Mouse (Mus musculus) neural tube, embryonic 14.5 days (tissue): ENCODE measurements at regions not wholly inside any gene's neighbourhood (a gene's known extent, or its start where the extent isn't known, plus 50 kb on each side); places are given as distances from the start of the nearest gene placed in this dataset.
A peak's percentile ranks its signal among the peaks of the same experiment; 100 is the strongest.

Experiments
- ATAC-seq: fragments of 200-750 bp; cut with Nextera tagmentation; 2 replicates; pipeline ENCODE4 v1.8.0; 2017; ENCODE audit warnings: low read depth, mild to moderate bottlenecking, moderate TSS enrichment, moderate library complexity
- H3K27ac ChIP-seq: fragments of 300-500 bp; sonication (generic); 2 replicates; pipeline ENCODE4 v1.5.1; 2014; ENCODE audit warnings: low read depth, mild to moderate bottlenecking, control low read depth, low read length, moderate library complexity, mixed read lengths
- H3K27me3 ChIP-seq: fragments of 300-500 bp; sonication (generic); 2 replicates; pipeline ENCODE4 v1.6.1; 2014; ENCODE audit warnings: low read length; ENCODE audit not compliant: control insufficient read depth, insufficient read depth
- H3K36me3 ChIP-seq: fragments of 300-500 bp; sonication (generic); 2 replicates; pipeline ENCODE4 v1.6.1; 2014; ENCODE audit warnings: low read length, mixed read lengths; ENCODE audit not compliant: control insufficient read depth, insufficient read depth
- H3K4me1 ChIP-seq: fragments of 300-500 bp; sonication (generic); 2 replicates; pipeline ENCODE4 v1.6.1; 2014; ENCODE audit warnings: low read length; ENCODE audit not compliant: control insufficient read depth, insufficient read depth
- H3K4me2 ChIP-seq: fragments of 300-500 bp; sonication (generic); 2 replicates; pipeline ENCODE4 v1.6.1; 2014; ENCODE audit warnings: mild to moderate bottlenecking, low read depth, low read length, control low read depth
- H3K4me3 ChIP-seq: fragments of 300-500 bp; sonication (generic); 2 replicates; pipeline ENCODE4 v1.5.1; 2014; ENCODE audit warnings: low read depth, low read length, control low read depth, mixed read lengths
- H3K9ac ChIP-seq: fragments of 300-500 bp; sonication (generic); replicated peaks from 2 replicates; pipeline ENCODE4 v1.6.1; 2014; ENCODE audit warnings: low read depth, mild to moderate bottlenecking, control low read depth, low read length, mixed read lengths
- H3K9me3 ChIP-seq: fragments of 300-500 bp; sonication (generic); 2 replicates; pipeline ENCODE4 v1.6.1; 2016; ENCODE audit warnings: low read length; ENCODE audit not compliant: control insufficient read depth
- WGBS: fragments of 180-500 bp; shearing (Covaris S2); extraction: QIAGEN DNeasy Blood & Tissue Kit; methylation state at CpG from one replicate; pipeline ENCODE4 v1.1.7; 2014; 5-methylcytosine and 5-hydroxymethylcytosine counted together

- H3K4me3 ChIP-seq, result no peak overlapping the region
- ATAC-seq, result no peak
- no peak overlapping the region for H3K27ac ChIP-seq
- no peaks in the 10 kb centered on the region for H3K36me3 ChIP-seq
- H3K27me3 ChIP-seq, result no peaks in the 10 kb centered on the region
- H3K4me1 ChIP-seq, result no peaks in the 10 kb centered on the region
- WGBS, result 59% methylated on average over 4 of the region's 4 CpGs
- H3K9ac ChIP-seq, result no peak overlapping the region
- H3K9me3 ChIP-seq, result no peaks in the 10 kb centered on the region; the same call in 1 of the 2 replicates
- no peak overlapping the region for H3K4me2 ChIP-seq
Measured at GRCm38 (mm10) chr3:119919501-119920141, 135.4 kb upstream of the Ptbp2 start.

- Histone ChIP-seq H3K27me3 (no peaks in the 10 kb centered on the region), H3K36me3 (no peaks in the 10 kb centered on the region), H3K27ac (no peak overlapping the region), H3K9ac (no peak overlapping the region), H3K4me1 (no peaks in the 10 kb centered on the region), H3K9me3 (no peaks in the 10 kb centered on the region; the same call in 1 of the 2 replicates), H3K4me3 (no peak overlapping the region), H3K4me2 (no peak overlapping the region)
- WGBS, result 55% methylated on average over 4 of the region's 4 CpGs
- ATAC-seq, result no peak
Measured at GRCm38 (mm10) chr3:119915984-119916865, 132.0 kb upstream of the Ptbp2 start.

GRCm38 (mm10) chr3:119911532-119911931 is 127.3 kb upstream of the Ptbp2 start:
- H3K27ac ChIP-seq, result no peak overlapping the region
- no peak overlapping the region for H3K4me2 ChIP-seq
- no peak overlapping the region for H3K4me3 ChIP-seq
- no peaks in the 10 kb centered on the region for H3K27me3 ChIP-seq
- H3K36me3 ChIP-seq, result no peaks in the 10 kb centered on the region
- no peak overlapping the region for H3K9ac ChIP-seq
- no peaks in the 10 kb centered on the region for H3K9me3 ChIP-seq
- ATAC-seq, result no peak
- no peaks in the 10 kb centered on the region for H3K4me1 ChIP-seq
- WGBS, result 59% methylated on average over 8 of the region's 8 CpGs

GRCm38 (mm10) chr3:119904244-119904643 is 120.0 kb upstream of the Ptbp2 start:
- Histone ChIP-seq H3K4me3 (no peak overlapping the region), H3K4me2 (no peak overlapping the region), H3K27me3 (no peaks in the 10 kb centered on the region), H3K27ac (no peak overlapping the region), H3K9ac (no peak overlapping the region), H3K4me1 (no peaks in the 10 kb centered on the region), H3K9me3 (no peaks in the 10 kb centered on the region), H3K36me3 (no peaks in the 10 kb centered on the region)
- ATAC-seq, result no peak
- 70% methylated on average over 3 of the region's 3 CpGs for WGBS

- H3K4me3 ChIP-seq, result no peak overlapping the region
- 87% methylated on average over 3 of the region's 3 CpGs for WGBS
- H3K36me3 ChIP-seq, result no peaks in the 10 kb centered on the region
- no peak overlapping the region for H3K9ac ChIP-seq
- no peak overlapping the region for H3K4me2 ChIP-seq
- no peak for ATAC-seq
- H3K9me3 ChIP-seq, result no peaks in the 10 kb centered on the region
- peaks cover 15% of the 10 kb centered on the region; the same call in 1 of the 2 replicates for H3K4me1 ChIP-seq
- H3K27ac ChIP-seq, result no peak overlapping the region
- no peaks in the 10 kb centered on the region for H3K27me3 ChIP-seq
Measured at GRCm38 (mm10) chr3:119895141-119895540, 110.9 kb upstream of the Ptbp2 start.

GRCm38 (mm10) chr3:119894035-119894434 is 109.8 kb upstream of the Ptbp2 start:
- no peak for ATAC-seq
- no peak overlapping the region for H3K4me3 ChIP-seq
- H3K36me3 ChIP-seq, result no peaks in the 10 kb centered on the region
- H3K9ac ChIP-seq, result no peak overlapping the region
- H3K4me1 ChIP-seq, result peaks cover 15% of the 10 kb centered on the region; the same call in 1 of the 2 replicates
- WGBS, result 50% methylated on average over 10 of the region's 10 CpGs
- peak overlapping the region; percentile 42 for H3K4me2 ChIP-seq
- H3K27ac ChIP-seq, result no peak overlapping the region
- H3K9me3 ChIP-seq, result no peaks in the 10 kb centered on the region
- H3K27me3 ChIP-seq, result no peaks in the 10 kb centered on the region

- peak; percentile 44 for ATAC-seq
- no peak overlapping the region for H3K4me3 ChIP-seq
- H3K9ac ChIP-seq, result 0 out of 2 replicates have a peak overlapping the region, but pooled peaks have one; percentile 13
- no peaks in the 10 kb centered on the region for H3K27me3 ChIP-seq
- no peaks in the 10 kb centered on the region for H3K36me3 ChIP-seq
- peaks cover 15% of the 10 kb centered on the region; the same call in 1 of the 2 replicates for H3K4me1 ChIP-seq
- 9% methylated on average over 20 of the region's 20 CpGs for WGBS
- H3K27ac ChIP-seq, result peak overlapping the region; percentile 10; the same call in 1 of the 2 replicates
- peak overlapping the region; percentile 42 for H3K4me2 ChIP-seq
- H3K9me3 ChIP-seq, result no peaks in the 10 kb centered on the region
Measured at GRCm38 (mm10) chr3:119893165-119893910, 109.1 kb upstream of the Ptbp2 start.

- no peaks in the 10 kb centered on the region for H3K36me3 ChIP-seq
- 57% methylated on average over 9 of the region's 9 CpGs for WGBS
- H3K9me3 ChIP-seq, result no peaks in the 10 kb centered on the region
- H3K4me1 ChIP-seq, result peaks cover 15% of the 10 kb centered on the region; the same call in 1 of the 2 replicates
- peak; percentile 51; the same call in 1 of the 2 replicates for ATAC-seq
- peak overlapping the region; percentile 42; the same call in 1 of the 2 replicates for H3K4me2 ChIP-seq
- H3K27me3 ChIP-seq, result no peaks in the 10 kb centered on the region
- no peak overlapping the region; the same call in 1 of the 2 replicates for H3K27ac ChIP-seq
- H3K4me3 ChIP-seq, result no peak overlapping the region
- no peak overlapping the region for H3K9ac ChIP-seq
Measured at GRCm38 (mm10) chr3:119892533-119893164, 108.4 kb upstream of the Ptbp2 start.
